Mouse (Mus musculus) liver, embryonic 14.5 days (tissue): ENCODE results near the gene Ptk6. TPM values are rescaled to one million over a fixed set of nuclear protein-coding genes. Genes with fewer than 3 reads are reported as not detected.
A peak's percentile ranks its signal among the peaks of the same experiment; 100 is the strongest.

Source experiments
- ATAC-seq: fragments of 200-750 bp; cut with Nextera tagmentation; 2 replicates; pipeline ENCODE4 v1.8.0; 2017; ENCODE audit warnings: moderate number of reproducible peaks, mild to moderate bottlenecking, moderate library complexity; ENCODE audit not compliant: insufficient read depth
- DNase-seq, 3 experiments: peaks; one replicate each; pipeline ENCODE4 v3.0.0-alpha.2; 2012 to 2013; ENCODE audit warnings: low read depth in 3 of 3, low spot score in 3 of 3
- H3K27ac ChIP-seq: fragments of 300-500 bp; sonication (generic); 2 replicates; pipeline ENCODE4 v1.5.1; 2014; ENCODE audit warnings: moderate library complexity, mild to moderate bottlenecking, control low read depth, inconsistent platforms
- H3K27me3 ChIP-seq: fragments of 300-500 bp; sonication (generic); 2 replicates; pipeline ENCODE4 v1.6.1; 2014; ENCODE audit warnings: mild to moderate bottlenecking, low read length, moderate library complexity; ENCODE audit not compliant: control insufficient read depth, insufficient read depth
- H3K36me3 ChIP-seq: fragments of 300-500 bp; sonication (generic); replicated peaks from 2 replicates; pipeline ENCODE4 v1.6.1; 2014; ENCODE audit warnings: low read depth; ENCODE audit not compliant: control insufficient read depth, insufficient read depth
- H3K4me1 ChIP-seq, 2 experiments: fragments of 200-500 bp in 1 of 2; fragments of 300-500 bp in 1 of 2; sonication (generic) in 1 of 2; replicated peaks; 2 replicates each; pipeline ENCODE4 v1.6.1; 2012 to 2014; ENCODE audit warnings: antibody characterized with exemption in 1 of 2, inconsistent platforms in 1 of 2, low read length in 1 of 2; ENCODE audit not compliant: control insufficient read depth in 2 of 2, insufficient read depth in 2 of 2
- H3K4me2 ChIP-seq: fragments of 300-500 bp; sonication (generic); 2 replicates; pipeline ENCODE4 v1.6.1; 2014; ENCODE audit warnings: low read depth, mild to moderate bottlenecking, control low read depth, moderate library complexity
- H3K4me3 ChIP-seq, 2 experiments: fragments of 200-500 bp in 1 of 2; fragments of 300-500 bp in 1 of 2; sonication (generic) in 1 of 2; 2 replicates each; pipeline ENCODE4 v1.5.1; 2012 to 2014; ENCODE audit warnings: low read depth in 2 of 2, low read length in 2 of 2, mild to moderate bottlenecking in 2 of 2, control low read depth in 1 of 2, inconsistent platforms in 1 of 2, moderate library complexity in 1 of 2; ENCODE audit not compliant: insufficient read depth in 1 of 2
- H3K9ac ChIP-seq: fragments of 300-500 bp; sonication (generic); replicated peaks from 2 replicates; pipeline ENCODE4 v1.6.1; 2014; ENCODE audit warnings: mild to moderate bottlenecking, control low read depth, moderate library complexity
- H3K9me3 ChIP-seq: fragments of 300-500 bp; sonication (generic); 2 replicates; pipeline ENCODE4 v1.6.1; 2016; ENCODE audit warnings: low read length, mixed read lengths; ENCODE audit not compliant: control insufficient read depth
- CTCF ChIP-seq: IDR thresholded peaks from 2 replicates; pipeline ENCODE4 v1.5.1; 2016; ENCODE audit warnings: antibody characterized with exemption, low read depth, control low read depth
- EP300 ChIP-seq: IDR thresholded peaks from 2 replicates; pipeline ENCODE4 v1.6.1; 2016; ENCODE audit warnings: antibody characterized with exemption, low read depth
- WGBS: fragments of 180-500 bp; shearing (Covaris S2); extraction: QIAGEN DNeasy Blood & Tissue Kit; methylation state at CpG from one replicate; pipeline ENCODE4 v1.1.7; 2014; ENCODE audit not compliant: insufficient replicate concordance; 5-methylcytosine and 5-hydroxymethylcytosine counted together
- polyA plus RNA-seq, 2 experiments: library from polyadenylated mRNA; depleted of rRNA in 1 of 2; stranded (reverse) in 1 of 2; unstranded in 1 of 2; fragments of >200 nt; fragmentation: Nextera tagmentation in 1 of 2; extraction: Ambion mirVana in 1 of 2; gene quantifications; 2 replicates each; pipeline versions ENCODE4 v1.2.1 to v1.2.3; 2012 to 2014

Ptk6 gene
- polyA plus RNA-seq, 2 experiments = 0.06 TPM; not detected in 1

- H3K9ac ChIP-seq = no peak overlapping the region
- H3K4me1 ChIP-seq = no peaks in the 10 kb centered on the region
- no peak overlapping the region for H3K4me3 ChIP-seq
- H3K36me3 ChIP-seq = no peaks in the 10 kb centered on the region
- peaks cover 19% of the 10 kb centered on the region for H3K27me3 ChIP-seq
- ATAC-seq (no peak), DNase-seq (no peak)
- no peak overlapping the region for H3K4me2 ChIP-seq
- H3K27ac ChIP-seq = no peak overlapping the region
- 70% methylated on average over 3 of the region's 3 CpGs for WGBS
- no peak for TF ChIP-seq EP300
- no peak for TF ChIP-seq CTCF
- no peaks in the 10 kb centered on the region for H3K9me3 ChIP-seq
Measured at GRCm38 (mm10) chr2:181154361-181154760, 48.2 kb downstream of the Ptk6 start.

DNA sequence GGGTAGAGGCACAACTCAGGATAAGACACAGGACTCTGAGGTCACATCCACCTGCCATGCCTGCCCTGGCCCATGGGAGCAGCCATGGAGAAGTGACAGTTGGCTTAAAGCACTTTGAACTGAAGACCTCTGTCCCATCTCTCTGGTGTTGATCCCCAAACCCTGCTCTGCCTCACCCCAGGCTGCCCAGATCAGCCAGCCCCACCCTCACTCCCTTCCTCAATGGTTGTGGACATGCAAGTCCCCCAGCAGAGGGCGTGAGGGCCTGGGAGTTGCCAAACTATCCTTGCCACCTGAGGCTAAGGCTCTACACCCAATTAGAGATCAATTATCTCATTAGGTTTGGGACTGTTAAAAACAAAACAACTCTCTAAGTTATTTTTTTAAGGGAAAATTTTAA is 48.8 kb downstream of the Ptk6 start:
- peak in 1 of 3 experiments; percentile 4 for DNase-seq
- 0% methylated on average over 1 of the region's 1 CpGs for WGBS
- no peaks in the 10 kb centered on the region for H3K9me3 ChIP-seq
- H3K27me3 ChIP-seq = peaks cover 19% of the 10 kb centered on the region
- H3K4me3 ChIP-seq = no peak overlapping the region
- no peak for ATAC-seq
- peak; percentile 74 for TF ChIP-seq CTCF
- no peak for TF ChIP-seq EP300
- H3K36me3 ChIP-seq = no peaks in the 10 kb centered on the region
- H3K9ac ChIP-seq = no peak overlapping the region
- no peaks in the 10 kb centered on the region for H3K4me1 ChIP-seq
- H3K4me2 ChIP-seq = no peak overlapping the region
- H3K27ac ChIP-seq = no peak overlapping the region

GRCm38 (mm10) chr2:181153131-181153530 is 49.5 kb downstream of the Ptk6 start:
- H3K27ac ChIP-seq = no peak overlapping the region
- H3K4me1 ChIP-seq = no peaks in the 10 kb centered on the region
- no peaks in the 10 kb centered on the region for H3K36me3 ChIP-seq
- H3K4me2 ChIP-seq = no peak overlapping the region
- H3K4me3 ChIP-seq = no peak overlapping the region
- no peak for ATAC-seq
- 67% methylated on average over 1 of the region's 1 CpGs for WGBS
- no peak for DNase-seq
- peaks cover 24% of the 10 kb centered on the region for H3K27me3 ChIP-seq
- no peaks in the 10 kb centered on the region for H3K9me3 ChIP-seq
- no peak overlapping the region for H3K9ac ChIP-seq
- no peak for TF ChIP-seq CTCF
- no peak for TF ChIP-seq EP300

GRCm38 (mm10) chr2:181152701-181153100 is 49.9 kb downstream of the Ptk6 start:
- Histone ChIP-seq H3K9ac (no peak overlapping the region), H3K9me3 (no peaks in the 10 kb centered on the region), H3K4me1 (no peaks in the 10 kb centered on the region), H3K4me2 (no peak overlapping the region), H3K27ac (no peak overlapping the region), H3K36me3 (no peaks in the 10 kb centered on the region), H3K4me3 (no peak overlapping the region), H3K27me3 (peaks cover 28% of the 10 kb centered on the region)
- TF ChIP-seq CTCF = no peak
- TF ChIP-seq EP300 = no peak
- 76% methylated on average over 17 of the region's 17 CpGs for WGBS
- ATAC-seq (no peak), DNase-seq (no peak)

- 55% methylated on average over 6 of the region's 6 CpGs for WGBS
- Histone ChIP-seq H3K4me1 (no peaks in the 10 kb centered on the region), H3K9ac (no peak overlapping the region), H3K4me2 (no peak overlapping the region), H3K27ac (no peak overlapping the region), H3K36me3 (no peaks in the 10 kb centered on the region), H3K4me3 (no peak overlapping the region), H3K9me3 (no peaks in the 10 kb centered on the region), H3K27me3 (peaks cover 18% of the 10 kb centered on the region)
- TF ChIP-seq EP300 = no peak
- TF ChIP-seq CTCF = no peak
- ATAC-seq = no peak
- DNase-seq = no peak
Measured at GRCm38 (mm10) chr2:181150281-181150680, 52.3 kb downstream of the Ptk6 start.
